Mouse (Mus musculus): ENCODE data around the gene Pex5l. TPM values are rescaled to one million over a fixed set of nuclear protein-coding genes. Genes with fewer than 3 reads are reported as not detected.

The Pex5l gene
- polyA plus RNA-seq, 1 experiment from 2014 or later: 2.9 TPM

DNA sequence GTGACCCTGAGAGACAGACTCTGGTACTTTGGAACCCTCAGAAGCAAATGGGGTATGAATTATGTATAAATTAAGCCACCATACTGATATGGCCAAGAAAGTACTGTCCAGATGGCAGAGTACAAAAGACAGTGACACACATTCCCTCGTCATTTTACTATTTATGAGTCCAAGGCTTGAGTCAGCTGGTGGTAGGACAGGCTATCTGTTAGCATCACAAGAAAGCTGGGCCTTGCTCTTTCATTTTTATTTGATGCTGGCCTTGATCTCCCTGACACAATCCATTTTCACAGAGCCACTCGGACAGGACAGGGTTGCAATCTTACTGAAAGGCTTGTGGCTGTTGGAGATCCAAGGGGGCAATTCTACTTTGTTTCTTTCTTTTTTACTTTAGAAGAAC lies 67.4 kb downstream of the Pex5l start:
- H3K9ac ChIP-seq (ENCODE audit: low read depth, low read length): no peak overlapping the region
- no peak overlapping the region for H3K4me2 ChIP-seq (ENCODE audit: low read length)
- H3K4me3 ChIP-seq (ENCODE audit: low read depth, low read length): no peak overlapping the region
- 64% methylated on average over 2 of the region's 2 CpGs for WGBS
- no peaks in the 10 kb centered on the region for H3K4me1 ChIP-seq (ENCODE audit: control insufficient read depth, insufficient read depth, low read length)
- H3K36me3 ChIP-seq (ENCODE audit: control insufficient read depth, insufficient read depth, low read length): no peaks in the 10 kb centered on the region
- H3K9me3 ChIP-seq (replicated peaks; ENCODE audit: control insufficient read depth, low read length, poor library complexity, severe bottlenecking): no peaks in the 10 kb centered on the region
- no peak overlapping the region for H3K27ac ChIP-seq (ENCODE audit: low read length)
- H3K27me3 ChIP-seq (ENCODE audit: control insufficient read depth, insufficient read depth, low read depth, low read length): no peaks in the 10 kb centered on the region
- no peak for ATAC-seq

- Histone ChIP-seq H3K9me3 (replicated peaks; ENCODE audit: control insufficient read depth, low read length, poor library complexity, severe bottlenecking) (no peaks in the 10 kb centered on the region), H3K4me1 (ENCODE audit: control insufficient read depth, insufficient read depth, low read length) (no peaks in the 10 kb centered on the region), H3K36me3 (ENCODE audit: control insufficient read depth, insufficient read depth, low read length) (no peaks in the 10 kb centered on the region), H3K27me3 (ENCODE audit: control insufficient read depth, insufficient read depth, low read depth, low read length) (no peaks in the 10 kb centered on the region), H3K4me3 (ENCODE audit: low read depth, low read length) (no peak overlapping the region), H3K27ac (ENCODE audit: low read length) (no peak overlapping the region), H3K4me2 (ENCODE audit: low read length) (no peak overlapping the region), H3K9ac (ENCODE audit: low read depth, low read length) (no peak overlapping the region)
- 67% methylated on average over 10 of the region's 10 CpGs for WGBS
- peak; percentile 44; the same call in 1 of the 2 replicates for ATAC-seq
These were observed 68.6 kb downstream of the Pex5l start for GRCm38 (mm10) chr3:33074266-33074981.

DNA sequence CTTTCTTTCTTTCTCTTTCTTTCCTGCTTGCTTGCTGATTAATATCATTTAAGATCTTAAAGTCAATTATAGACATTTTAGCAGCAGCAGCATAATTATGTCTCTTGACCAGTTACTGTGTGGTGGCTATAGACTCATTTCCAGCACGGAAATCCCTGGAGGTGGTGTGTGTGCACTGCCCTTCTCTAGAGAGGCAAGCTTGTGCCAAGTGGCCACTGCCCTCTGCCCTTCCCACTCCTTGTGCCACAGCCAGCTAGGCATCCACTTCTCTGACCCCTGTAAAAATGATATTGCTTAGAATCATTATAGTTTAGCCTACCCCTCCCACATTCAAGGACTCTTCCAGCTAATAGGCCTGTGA lies 69.2 kb downstream of the Pex5l start:
- Histone ChIP-seq H3K9ac (ENCODE audit: low read depth, low read length) (no peak overlapping the region), H3K4me3 (ENCODE audit: low read depth, low read length) (no peak overlapping the region), H3K27me3 (ENCODE audit: control insufficient read depth, insufficient read depth, low read depth, low read length) (no peaks in the 10 kb centered on the region), H3K9me3 (replicated peaks; ENCODE audit: control insufficient read depth, low read length, poor library complexity, severe bottlenecking) (no peaks in the 10 kb centered on the region), H3K4me1 (ENCODE audit: control insufficient read depth, insufficient read depth, low read length) (no peaks in the 10 kb centered on the region), H3K36me3 (ENCODE audit: control insufficient read depth, insufficient read depth, low read length) (no peaks in the 10 kb centered on the region), H3K4me2 (ENCODE audit: low read length) (no peak overlapping the region), H3K27ac (ENCODE audit: low read length) (no peak overlapping the region)
- WGBS: 65% methylated on average over 1 of the region's 1 CpGs
- no peak for ATAC-seq

DNA sequence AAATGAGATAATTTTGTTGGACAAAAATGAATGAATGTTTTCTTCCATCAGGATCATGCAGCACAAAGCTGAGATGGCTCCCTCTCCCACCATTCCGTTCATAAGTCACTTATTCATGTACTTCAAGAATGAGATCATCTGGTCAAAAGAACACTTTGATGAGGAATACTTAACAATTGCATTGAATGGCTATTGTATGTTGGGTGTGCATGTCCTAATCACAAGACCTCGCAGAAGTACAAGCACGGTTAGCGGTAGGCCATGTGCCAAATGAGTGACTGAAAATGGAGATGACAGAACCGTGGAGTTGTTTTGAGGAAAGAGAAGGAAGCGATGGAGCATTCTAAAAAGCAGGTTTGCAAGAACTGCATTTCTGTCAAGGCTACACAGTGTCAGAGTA lies 72.3 kb downstream of the Pex5l start:
- WGBS: 88% methylated on average over 6 of the region's 6 CpGs
- no peak for ATAC-seq
- no peaks in the 10 kb centered on the region for H3K9me3 ChIP-seq (replicated peaks; ENCODE audit: control insufficient read depth, low read length, poor library complexity, severe bottlenecking)

GRCm38 (mm10) chr3:33068146-33068545 lies 74.9 kb downstream of the Pex5l start:
- no peak overlapping the region for H3K27ac ChIP-seq (ENCODE audit: low read length)
- no peak overlapping the region for H3K4me2 ChIP-seq (ENCODE audit: low read length)
- ATAC-seq: no peak
- H3K9ac ChIP-seq (ENCODE audit: low read depth, low read length): no peak overlapping the region
- H3K9me3 ChIP-seq (replicated peaks; ENCODE audit: control insufficient read depth, low read length, poor library complexity, severe bottlenecking): no peaks in the 10 kb centered on the region
- WGBS: 67% methylated on average over 5 of the region's 5 CpGs
- H3K27me3 ChIP-seq (ENCODE audit: control insufficient read depth, insufficient read depth, low read depth, low read length): no peaks in the 10 kb centered on the region
- peaks cover 7% of the 10 kb centered on the region for H3K4me1 ChIP-seq (ENCODE audit: control insufficient read depth, insufficient read depth, low read length)
- no peaks in the 10 kb centered on the region for H3K36me3 ChIP-seq (ENCODE audit: control insufficient read depth, insufficient read depth, low read length)
- no peak overlapping the region for H3K4me3 ChIP-seq (ENCODE audit: low read depth, low read length)

More for the DNA sequence above, 72.3 kb downstream of the Pex5l start:
- no peaks in the 10 kb centered on the region for H3K4me1 ChIP-seq (ENCODE audit: control insufficient read depth, insufficient read depth, low read length)
- H3K36me3 ChIP-seq (ENCODE audit: control insufficient read depth, insufficient read depth, low read length): no peaks in the 10 kb centered on the region
- H3K4me3 ChIP-seq (ENCODE audit: low read depth, low read length): no peak overlapping the region
- H3K27me3 ChIP-seq (ENCODE audit: control insufficient read depth, insufficient read depth, low read depth, low read length): no peaks in the 10 kb centered on the region
- no peak overlapping the region for H3K27ac ChIP-seq (ENCODE audit: low read length)
- no peak overlapping the region for H3K9ac ChIP-seq (ENCODE audit: low read depth, low read length)
- H3K4me2 ChIP-seq (ENCODE audit: low read length): no peak overlapping the region

GRCm38 (mm10) chr3:33063590-33063989 lies 79.5 kb downstream of the Pex5l start:
- Histone ChIP-seq H3K4me2 (ENCODE audit: low read length) (0 out of 2 replicates have a peak overlapping the region, but pooled peaks have one; percentile 14), H3K27me3 (ENCODE audit: control insufficient read depth, insufficient read depth, low read depth, low read length) (no peaks in the 10 kb centered on the region), H3K9me3 (replicated peaks; ENCODE audit: control insufficient read depth, low read length, poor library complexity, severe bottlenecking) (no peaks in the 10 kb centered on the region), H3K4me1 (ENCODE audit: control insufficient read depth, insufficient read depth, low read length) (peaks cover 14% of the 10 kb centered on the region), H3K27ac (ENCODE audit: low read length) (0 out of 2 replicates have a peak overlapping the region, but pooled peaks have one; percentile 18), H3K36me3 (ENCODE audit: control insufficient read depth, insufficient read depth, low read length) (no peaks in the 10 kb centered on the region), H3K9ac (ENCODE audit: low read depth, low read length) (no peak overlapping the region), H3K4me3 (ENCODE audit: low read depth, low read length) (no peak overlapping the region)
- peak; percentile 47; the same call in 1 of the 2 replicates for ATAC-seq
- 9% methylated on average over 6 of the region's 6 CpGs for WGBS

DNA sequence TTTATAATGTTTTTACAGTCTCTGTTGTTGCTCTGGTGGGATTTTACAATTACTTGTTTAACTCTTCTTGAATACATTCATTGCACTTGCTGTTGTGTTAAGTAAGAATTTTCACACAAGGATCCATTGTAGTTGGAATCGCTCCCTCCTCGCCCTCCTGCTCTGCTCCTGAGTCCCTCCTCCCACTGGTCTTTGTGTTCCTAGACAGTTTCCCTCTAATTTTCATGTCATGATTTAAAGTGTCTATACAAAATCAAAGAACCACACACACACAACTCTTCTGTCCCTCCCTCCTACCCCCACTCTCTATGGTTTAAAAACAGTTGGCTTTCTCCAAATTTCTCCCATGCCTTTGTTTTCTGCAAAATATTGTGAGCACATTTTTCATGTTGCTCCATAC lies 81.6 kb downstream of the Pex5l start:
- Histone ChIP-seq H3K4me3 (ENCODE audit: low read depth, low read length) (no peak overlapping the region), H3K4me2 (ENCODE audit: low read length) (no peak overlapping the region), H3K27ac (ENCODE audit: low read length) (no peak overlapping the region), H3K27me3 (ENCODE audit: control insufficient read depth, insufficient read depth, low read depth, low read length) (no peaks in the 10 kb centered on the region), H3K36me3 (ENCODE audit: control insufficient read depth, insufficient read depth, low read length) (no peaks in the 10 kb centered on the region), H3K9me3 (replicated peaks; ENCODE audit: control insufficient read depth, low read length, poor library complexity, severe bottlenecking) (no peaks in the 10 kb centered on the region), H3K4me1 (ENCODE audit: control insufficient read depth, insufficient read depth, low read length) (peaks cover 14% of the 10 kb centered on the region), H3K9ac (ENCODE audit: low read depth, low read length) (no peak overlapping the region)
- 52% methylated on average over 2 of the region's 2 CpGs for WGBS
- ATAC-seq: no peak

- Histone ChIP-seq H3K4me1 (ENCODE audit: control insufficient read depth, insufficient read depth, low read length) (peaks cover 14% of the 10 kb centered on the region), H3K4me2 (ENCODE audit: low read length) (no peak overlapping the region), H3K4me3 (ENCODE audit: low read depth, low read length) (no peak overlapping the region), H3K27ac (ENCODE audit: low read length) (no peak overlapping the region), H3K9ac (ENCODE audit: low read depth, low read length) (no peak overlapping the region), H3K27me3 (ENCODE audit: control insufficient read depth, insufficient read depth, low read depth, low read length) (no peaks in the 10 kb centered on the region), H3K9me3 (replicated peaks; ENCODE audit: control insufficient read depth, low read length, poor library complexity, severe bottlenecking) (no peaks in the 10 kb centered on the region), H3K36me3 (ENCODE audit: control insufficient read depth, insufficient read depth, low read length) (no peaks in the 10 kb centered on the region)
- ATAC-seq: no peak
- WGBS: 73% methylated on average over 4 of the region's 4 CpGs
These were observed 82.0 kb downstream of the Pex5l start for GRCm38 (mm10) chr3:33061016-33061415.

DNA sequence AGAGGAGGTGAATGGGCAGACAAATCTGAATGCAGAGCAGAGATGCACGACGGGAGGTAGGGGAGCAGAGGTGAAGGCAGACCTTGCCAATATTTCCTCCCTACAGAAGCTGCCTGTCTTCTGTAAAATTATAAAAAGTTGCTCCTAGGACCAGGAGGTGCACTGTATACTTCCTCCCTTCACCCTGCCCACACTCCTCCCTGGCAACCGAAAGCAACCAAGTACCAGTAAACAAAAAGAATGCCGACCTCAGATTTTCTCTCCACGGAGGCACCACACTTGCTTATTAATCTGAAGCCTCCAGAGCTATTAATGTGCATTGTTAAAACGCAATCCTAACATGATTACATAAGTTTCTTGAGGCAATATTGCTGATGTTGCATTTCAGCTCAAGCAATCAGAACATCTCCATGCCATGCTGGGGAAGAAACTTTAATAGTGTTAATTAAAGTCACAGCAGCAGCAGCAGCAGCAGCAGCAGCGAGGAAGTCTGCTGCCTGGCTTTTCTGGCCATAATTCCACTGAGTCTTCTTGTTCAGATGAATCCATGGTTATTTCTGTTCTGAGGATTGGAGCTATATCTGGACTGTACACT lies 82.6 kb downstream of the Pex5l start:
- 43% methylated on average over 7 of the region's 7 CpGs for WGBS
- Histone ChIP-seq H3K9ac (ENCODE audit: low read depth, low read length) (no peak overlapping the region), H3K36me3 (ENCODE audit: control insufficient read depth, insufficient read depth, low read length) (no peaks in the 10 kb centered on the region), H3K9me3 (replicated peaks; ENCODE audit: control insufficient read depth, low read length, poor library complexity, severe bottlenecking) (no peaks in the 10 kb centered on the region), H3K4me2 (ENCODE audit: low read length) (no peak overlapping the region), H3K4me3 (ENCODE audit: low read depth, low read length) (no peak overlapping the region), H3K4me1 (ENCODE audit: control insufficient read depth, insufficient read depth, low read length) (peaks cover 14% of the 10 kb centered on the region), H3K27me3 (ENCODE audit: control insufficient read depth, insufficient read depth, low read depth, low read length) (no peaks in the 10 kb centered on the region), H3K27ac (ENCODE audit: low read length) (no peak overlapping the region)
- ATAC-seq: peak; percentile 22; the same call in 1 of the 2 replicates
